Mouse (Mus musculus): Measurements from ENCODE around the gene Znrf2.

DNA sequence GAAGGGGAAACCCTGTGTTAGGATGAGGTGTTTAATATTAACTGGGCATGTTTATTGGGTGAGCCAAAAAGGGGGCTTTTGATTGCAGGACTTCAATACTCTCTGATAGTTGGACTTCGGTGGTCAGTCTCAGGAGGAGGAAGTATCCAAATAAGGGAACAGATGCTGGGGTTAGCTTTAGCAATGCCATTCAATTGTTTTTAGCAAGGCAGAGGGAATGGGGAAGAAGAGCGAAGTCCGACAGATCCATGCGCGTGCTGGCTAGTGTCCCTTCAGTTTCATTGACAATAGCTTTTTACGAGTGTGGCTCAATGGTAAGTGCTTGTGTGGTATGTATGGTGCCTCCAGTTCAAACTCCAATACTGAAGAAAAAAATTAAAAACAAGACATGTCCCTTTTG is 124.4 kb downstream of the Znrf2 start:
- TF ChIP-seq CTCF (conservative IDR thresholded peaks at IDR 0.05; ENCODE audit: low read length) = no peak
- no peak for TF ChIP-seq POU5F1 (IDR thresholded peaks at IDR 0.05; ENCODE audit: borderline replicate concordance, low read length)

Measured in E14TG2a.4 (cell line).